Mouse (Mus musculus): ENCODE measurements around the gene Guca1b. TPM values are rescaled to one million over a fixed set of nuclear protein-coding genes. Genes with fewer than 3 reads are reported as not detected.
"Not testable (repeated sequence)": the region's sequence is repeated elsewhere in the genome, so short reads cannot be mapped to it uniquely, and the experiment has no call there.

Guca1b gene
- polyA plus RNA-seq, 2 experiments: 0.18 to 0.44 TPM

- no peak for ATAC-seq (ENCODE audit: insufficient read depth)
- H3K9me3 ChIP-seq (ENCODE audit: control insufficient read depth, low read length): no peaks in the 10 kb centered on the region
- 38% methylated on average over 10 of the region's 10 CpGs for WGBS (ENCODE audit: insufficient replicate concordance)
- H3K9ac ChIP-seq (replicated peaks): no peak overlapping the region
- no peak for DNase-seq (ENCODE audit: low read depth in 3 of 3, low spot score in 3 of 3)
- no peaks in the 10 kb centered on the region for H3K36me3 ChIP-seq (replicated peaks; ENCODE audit: control insufficient read depth, insufficient read depth, low read depth)
- H3K27ac ChIP-seq: no peak overlapping the region
- TF ChIP-seq EP300 (IDR thresholded peaks at IDR 0.05; ENCODE audit: low read depth) (no peak), CTCF (IDR thresholded peaks at IDR 0.05; ENCODE audit: low read depth) (peak; percentile 9; the same call in 1 of the 2 replicates)
- H3K4me3 ChIP-seq (ENCODE audit: insufficient read depth in 1 of 2, low read depth in 2 of 2, low read length in 2 of 2): no peak overlapping the region
- no peaks in the 10 kb centered on the region for H3K4me1 ChIP-seq (replicated peaks; ENCODE audit: control insufficient read depth in 2 of 2, insufficient read depth in 2 of 2, low read length in 1 of 2)
- no peak overlapping the region for H3K4me2 ChIP-seq (ENCODE audit: low read depth)
- peaks cover 24% of the 10 kb centered on the region for H3K27me3 ChIP-seq (ENCODE audit: control insufficient read depth, insufficient read depth, low read length)
Observed at GRCm38 (mm10) chr17:47407717-47408557, 22.7 kb downstream of the Guca1b start.

- WGBS (ENCODE audit: insufficient replicate concordance): 16% methylated on average over 8 of the region's 8 CpGs
- TF ChIP-seq CTCF (IDR thresholded peaks at IDR 0.05; ENCODE audit: low read depth): peak; percentile 84
- TF ChIP-seq EP300 (IDR thresholded peaks at IDR 0.05; ENCODE audit: low read depth): no peak
- Histone ChIP-seq H3K27ac (no peak overlapping the region), H3K36me3 (replicated peaks; ENCODE audit: control insufficient read depth, insufficient read depth, low read depth) (no peaks in the 10 kb centered on the region), H3K4me3 (ENCODE audit: insufficient read depth in 1 of 2, low read depth in 2 of 2, low read length in 2 of 2) (no peak overlapping the region), H3K9ac (replicated peaks) (no peak overlapping the region), H3K27me3 (ENCODE audit: control insufficient read depth, insufficient read depth, low read length) (peaks cover 24% of the 10 kb centered on the region), H3K4me2 (ENCODE audit: low read depth) (no peak overlapping the region), H3K9me3 (ENCODE audit: control insufficient read depth, low read length) (no peaks in the 10 kb centered on the region), H3K4me1 (replicated peaks; ENCODE audit: control insufficient read depth in 2 of 2, insufficient read depth in 2 of 2, low read length in 1 of 2) (no peaks in the 10 kb centered on the region)
- ATAC-seq (ENCODE audit: insufficient read depth) (no peak), DNase-seq (ENCODE audit: low read depth in 3 of 3, low spot score in 3 of 3) (peak; percentile 12 to 37 (median 20))
Observed at GRCm38 (mm10) chr17:47408558-47408898, 23.3 kb downstream of the Guca1b start.

- peaks cover 24% of the 10 kb centered on the region for H3K27me3 ChIP-seq (ENCODE audit: control insufficient read depth, insufficient read depth, low read length)
- H3K9me3 ChIP-seq (ENCODE audit: control insufficient read depth, low read length); H3K36me3 ChIP-seq (replicated peaks; ENCODE audit: control insufficient read depth, insufficient read depth, low read depth); DNase-seq (ENCODE audit: low read depth in 3 of 3, low spot score in 3 of 3); ATAC-seq (ENCODE audit: insufficient read depth); H3K27ac ChIP-seq; H3K4me3 ChIP-seq (ENCODE audit: insufficient read depth in 1 of 2, low read depth in 2 of 2, low read length in 2 of 2); H3K9ac ChIP-seq (replicated peaks); H3K4me1 ChIP-seq (replicated peaks; ENCODE audit: control insufficient read depth in 2 of 2, insufficient read depth in 2 of 2, low read length in 1 of 2): not testable (repeated sequence)
- 3% methylated on average over 74 of the region's 74 CpGs for WGBS (ENCODE audit: insufficient replicate concordance)
- H3K4me2 ChIP-seq (ENCODE audit: low read depth): peak overlapping the region; percentile 6; the same call in 1 of the 2 replicates
Observed at GRCm38 (mm10) chr17:47409897-47410861, 25.0 kb downstream of the Guca1b start.

- TF ChIP-seq CTCF (IDR thresholded peaks at IDR 0.05; ENCODE audit: low read depth) (no peak), EP300 (IDR thresholded peaks at IDR 0.05; ENCODE audit: low read depth) (no peak)
- Histone ChIP-seq H3K9ac (replicated peaks) (no peak overlapping the region), H3K4me3 (ENCODE audit: insufficient read depth in 1 of 2, low read depth in 2 of 2, low read length in 2 of 2) (no peak overlapping the region), H3K4me1 (replicated peaks; ENCODE audit: control insufficient read depth in 2 of 2, insufficient read depth in 2 of 2, low read length in 1 of 2) (no peaks in the 10 kb centered on the region), H3K27me3 (ENCODE audit: control insufficient read depth, insufficient read depth, low read length) (no peaks in the 10 kb centered on the region), H3K36me3 (replicated peaks; ENCODE audit: control insufficient read depth, insufficient read depth, low read depth) (no peaks in the 10 kb centered on the region), H3K9me3 (ENCODE audit: control insufficient read depth, low read length) (no peaks in the 10 kb centered on the region), H3K27ac (no peak overlapping the region), H3K4me2 (ENCODE audit: low read depth) (no peak overlapping the region)
- 57% methylated on average over 2 of the region's 2 CpGs for WGBS (ENCODE audit: insufficient replicate concordance)
- DNase-seq (ENCODE audit: low read depth in 3 of 3, low spot score in 3 of 3) (no peak), ATAC-seq (ENCODE audit: insufficient read depth) (no peak)
Observed at GRCm38 (mm10) chr17:47420195-47420594, 35.0 kb downstream of the Guca1b start.

- H3K27ac ChIP-seq: no peak overlapping the region
- no peaks in the 10 kb centered on the region for H3K9me3 ChIP-seq (ENCODE audit: control insufficient read depth, low read length)
- TF ChIP-seq EP300 (IDR thresholded peaks at IDR 0.05; ENCODE audit: low read depth) (no peak), CTCF (IDR thresholded peaks at IDR 0.05; ENCODE audit: low read depth) (no peak)
- ATAC-seq (ENCODE audit: insufficient read depth) (no peak), DNase-seq (ENCODE audit: low read depth in 3 of 3, low spot score in 3 of 3) (no peak)
- no peaks in the 10 kb centered on the region for H3K4me1 ChIP-seq (replicated peaks; ENCODE audit: control insufficient read depth in 2 of 2, insufficient read depth in 2 of 2, low read length in 1 of 2)
- no peaks in the 10 kb centered on the region for H3K27me3 ChIP-seq (ENCODE audit: control insufficient read depth, insufficient read depth, low read length)
- 56% methylated on average over 3 of the region's 3 CpGs for WGBS (ENCODE audit: insufficient replicate concordance)
- H3K36me3 ChIP-seq (replicated peaks; ENCODE audit: control insufficient read depth, insufficient read depth, low read depth): no peaks in the 10 kb centered on the region
- H3K9ac ChIP-seq (replicated peaks): no peak overlapping the region
- H3K4me2 ChIP-seq (ENCODE audit: low read depth): no peak overlapping the region
- H3K4me3 ChIP-seq (ENCODE audit: insufficient read depth in 1 of 2, low read depth in 2 of 2, low read length in 2 of 2): no peak overlapping the region
Observed at GRCm38 (mm10) chr17:47421566-47421965, 36.4 kb downstream of the Guca1b start.

- 73% methylated on average over 1 of the region's 1 CpGs for WGBS (ENCODE audit: insufficient replicate concordance)
- not testable (repeated sequence) for ATAC-seq (ENCODE audit: insufficient read depth); H3K36me3 ChIP-seq (replicated peaks; ENCODE audit: control insufficient read depth, insufficient read depth, low read depth); H3K4me1 ChIP-seq (replicated peaks; ENCODE audit: control insufficient read depth in 2 of 2, insufficient read depth in 2 of 2, low read length in 1 of 2); H3K27me3 ChIP-seq (ENCODE audit: control insufficient read depth, insufficient read depth, low read length); H3K9ac ChIP-seq (replicated peaks); DNase-seq (ENCODE audit: low read depth in 3 of 3, low spot score in 3 of 3); H3K27ac ChIP-seq; H3K9me3 ChIP-seq (ENCODE audit: control insufficient read depth, low read length); H3K4me3 ChIP-seq (ENCODE audit: insufficient read depth in 1 of 2, low read depth in 2 of 2, low read length in 2 of 2); H3K4me2 ChIP-seq (ENCODE audit: low read depth)
Observed at GRCm38 (mm10) chr17:47422616-47423015, 37.4 kb downstream of the Guca1b start.

All from liver, embryonic 14.5 days (tissue).